Mouse (Mus musculus): Measurements from ENCODE around the gene Larp4. TPM values are rescaled to one million over a fixed set of nuclear protein-coding genes. Genes with fewer than 3 reads are reported as not detected.

The Larp4 gene
- polyA plus RNA-seq, 1 experiment from 2014 or later, result 26.3 TPM

GRCm38 (mm10) chr15:100018280-100018899 is 48.5 kb downstream of the Larp4 start:
- Histone ChIP-seq H3K9me3 (0 out of 2 replicates have a peak, but pooled peaks cover 3% of the 10 kb centered on the region), H3K4me1 (no peaks in the 10 kb centered on the region), H3K9ac (no peak overlapping the region), H3K4me3 (no peak overlapping the region), H3K36me3 (peaks cover 13% of the 10 kb centered on the region), H3K4me2 (no peak overlapping the region), H3K27ac (no peak overlapping the region), H3K27me3 (no peaks in the 10 kb centered on the region)
- no peak for ATAC-seq (ENCODE audit: insufficient number of reproducible peaks, low FRiP score, low TSS enrichment, low read depth)
- 77% methylated on average over 6 of the region's 6 CpGs for whole genome bisulfite sequencing

- H3K36me3 ChIP-seq, result peaks cover 9% of the 10 kb centered on the region; the same call in 1 of the 2 replicates
- H3K27ac ChIP-seq, result no peak overlapping the region
- 0 out of 2 replicates have a peak, but pooled peaks cover 3% of the 10 kb centered on the region for H3K9me3 ChIP-seq
- 86% methylated on average over 1 of the region's 1 CpGs for WGBS
- no peak overlapping the region for H3K4me3 ChIP-seq
- no peak overlapping the region for H3K4me2 ChIP-seq
- no peaks in the 10 kb centered on the region; the same call in 1 of the 2 replicates for H3K4me1 ChIP-seq
- no peak for ATAC-seq (ENCODE audit: insufficient number of reproducible peaks, low FRiP score, low TSS enrichment, low read depth)
- no peak overlapping the region for H3K9ac ChIP-seq
- no peaks in the 10 kb centered on the region for H3K27me3 ChIP-seq
Observed at GRCm38 (mm10) chr15:100021175-100021574, 51.3 kb downstream of the Larp4 start.

GRCm38 (mm10) chr15:100022923-100023322 is 53.1 kb downstream of the Larp4 start:
- Histone ChIP-seq H3K9ac (no peak overlapping the region), H3K4me1 (no peaks in the 10 kb centered on the region; the same call in 1 of the 2 replicates), H3K27me3 (no peaks in the 10 kb centered on the region), H3K27ac (no peak overlapping the region), H3K36me3 (no peaks in the 10 kb centered on the region), H3K4me2 (no peak overlapping the region), H3K9me3 (0 out of 2 replicates have a peak, but pooled peaks cover 3% of the 10 kb centered on the region), H3K4me3 (no peak overlapping the region)
- no peak for ATAC-seq (ENCODE audit: insufficient number of reproducible peaks, low FRiP score, low TSS enrichment, low read depth)
- 18% methylated on average over 5 of the region's 5 CpGs for WGBS

- no peak for ATAC-seq (ENCODE audit: insufficient number of reproducible peaks, low FRiP score, low TSS enrichment, low read depth)
- H3K4me2 ChIP-seq, result no peak overlapping the region
- no peak overlapping the region for H3K4me3 ChIP-seq
- H3K27ac ChIP-seq, result no peak overlapping the region
- H3K9me3 ChIP-seq, result 0 out of 2 replicates have a peak, but pooled peaks cover 3% of the 10 kb centered on the region
- no peak overlapping the region for H3K9ac ChIP-seq
- H3K4me1 ChIP-seq, result no peaks in the 10 kb centered on the region; the same call in 1 of the 2 replicates
- WGBS, result 73% methylated on average over 11 of the region's 11 CpGs
- no peaks in the 10 kb centered on the region for H3K27me3 ChIP-seq
- H3K36me3 ChIP-seq, result no peaks in the 10 kb centered on the region
Observed at GRCm38 (mm10) chr15:100025076-100025834, 55.4 kb downstream of the Larp4 start.

GRCm38 (mm10) chr15:100028133-100028532 is 58.3 kb downstream of the Larp4 start:
- H3K4me3 ChIP-seq, result no peak overlapping the region
- ATAC-seq (ENCODE audit: insufficient number of reproducible peaks, low FRiP score, low TSS enrichment, low read depth), result no peak
- H3K27me3 ChIP-seq, result no peaks in the 10 kb centered on the region
- H3K27ac ChIP-seq, result no peak overlapping the region
- WGBS, result 81% methylated on average over 2 of the region's 2 CpGs
- no peaks in the 10 kb centered on the region; the same call in 1 of the 2 replicates for H3K4me1 ChIP-seq
- no peaks in the 10 kb centered on the region for H3K9me3 ChIP-seq
- H3K4me2 ChIP-seq, result no peak overlapping the region
- H3K9ac ChIP-seq, result no peak overlapping the region
- H3K36me3 ChIP-seq, result no peaks in the 10 kb centered on the region

- no peak overlapping the region for H3K4me3 ChIP-seq
- H3K4me2 ChIP-seq, result no peak overlapping the region
- H3K9me3 ChIP-seq, result no peaks in the 10 kb centered on the region
- 65% methylated on average over 8 of the region's 8 CpGs for WGBS
- no peaks in the 10 kb centered on the region for H3K27me3 ChIP-seq
- H3K9ac ChIP-seq, result no peak overlapping the region
- no peaks in the 10 kb centered on the region for H3K36me3 ChIP-seq
- H3K4me1 ChIP-seq, result no peaks in the 10 kb centered on the region; the same call in 1 of the 2 replicates
- no peak overlapping the region for H3K27ac ChIP-seq
- ATAC-seq (ENCODE audit: insufficient number of reproducible peaks, low FRiP score, low TSS enrichment, low read depth), result no peak
Observed at GRCm38 (mm10) chr15:100029497-100029896, 59.6 kb downstream of the Larp4 start.

- Histone ChIP-seq H3K4me1 (no peaks in the 10 kb centered on the region; the same call in 1 of the 2 replicates), H3K27ac (no peak overlapping the region), H3K4me3 (no peak overlapping the region), H3K36me3 (no peaks in the 10 kb centered on the region), H3K4me2 (no peak overlapping the region), H3K9ac (no peak overlapping the region), H3K9me3 (no peaks in the 10 kb centered on the region), H3K27me3 (no peaks in the 10 kb centered on the region)
- ATAC-seq (ENCODE audit: insufficient number of reproducible peaks, low FRiP score, low TSS enrichment, low read depth), result no peak
- WGBS, result 81% methylated on average over 2 of the region's 2 CpGs
Observed at GRCm38 (mm10) chr15:100029900-100030299, 60.0 kb downstream of the Larp4 start.

GRCm38 (mm10) chr15:100032546-100032945 is 62.7 kb downstream of the Larp4 start:
- no peak overlapping the region for H3K9ac ChIP-seq
- no peak for ATAC-seq (ENCODE audit: insufficient number of reproducible peaks, low FRiP score, low TSS enrichment, low read depth)
- no peak overlapping the region for H3K4me3 ChIP-seq
- 79% methylated on average over 3 of the region's 3 CpGs for WGBS
- no peak overlapping the region for H3K27ac ChIP-seq
- H3K4me1 ChIP-seq, result no peaks in the 10 kb centered on the region; the same call in 1 of the 2 replicates
- H3K9me3 ChIP-seq, result no peaks in the 10 kb centered on the region
- no peak overlapping the region for H3K4me2 ChIP-seq
- H3K36me3 ChIP-seq, result no peaks in the 10 kb centered on the region
- no peaks in the 10 kb centered on the region for H3K27me3 ChIP-seq

GRCm38 (mm10) chr15:100038470-100038971 is 68.7 kb downstream of the Larp4 start, which contains the start of gene Dip2b:
Dip2b (plus strand) TSS chr15:100038664.
- peak; percentile 86 for ATAC-seq (ENCODE audit: insufficient number of reproducible peaks, low FRiP score, low TSS enrichment, low read depth)
- H3K27ac ChIP-seq, result peak within 1 kb of the TSS; percentile 94
- H3K4me1 ChIP-seq, result peaks cover 21% of the 10 kb centered on the region
- no peaks in the 10 kb centered on the region for H3K36me3 ChIP-seq
- peak within 1 kb of the TSS; percentile 63 for H3K4me3 ChIP-seq
- H3K27me3 ChIP-seq, result peaks cover 6% of the 10 kb centered on the region
- H3K4me2 ChIP-seq, result peak within 1 kb of the TSS; percentile 81
- no peaks in the 10 kb centered on the region for H3K9me3 ChIP-seq
- H3K9ac ChIP-seq, result peak within 1 kb of the TSS; percentile 85
- under 1% methylated on average over 51 of the region's 68 CpGs for WGBS

- H3K9ac ChIP-seq, result peak overlapping the region; percentile 85
- peak overlapping the region; percentile 63 for H3K4me3 ChIP-seq
- peaks cover 6% of the 10 kb centered on the region for H3K27me3 ChIP-seq
- H3K27ac ChIP-seq, result peak overlapping the region; percentile 94
- no peaks in the 10 kb centered on the region for H3K9me3 ChIP-seq
- peaks cover 21% of the 10 kb centered on the region for H3K4me1 ChIP-seq
- peak; percentile 46; the same call in 1 of the 2 replicates for ATAC-seq (ENCODE audit: insufficient number of reproducible peaks, low FRiP score, low TSS enrichment, low read depth)
- peak overlapping the region; percentile 81 for H3K4me2 ChIP-seq
- H3K36me3 ChIP-seq, result no peaks in the 10 kb centered on the region
- WGBS, result under 1% methylated on average over 36 of the region's 36 CpGs
Observed at GRCm38 (mm10) chr15:100039001-100039701, 69.3 kb downstream of the Larp4 start.

- Histone ChIP-seq H3K36me3 (no peaks in the 10 kb centered on the region), H3K4me3 (no peak overlapping the region), H3K27ac (no peak overlapping the region), H3K9me3 (no peaks in the 10 kb centered on the region), H3K9ac (no peak overlapping the region), H3K4me2 (no peak overlapping the region), H3K4me1 (peaks cover 28% of the 10 kb centered on the region), H3K27me3 (peaks cover 6% of the 10 kb centered on the region)
- ATAC-seq (ENCODE audit: insufficient number of reproducible peaks, low FRiP score, low TSS enrichment, low read depth), result no peak
- 36% methylated on average over 14 of the region's 14 CpGs for WGBS
Observed at GRCm38 (mm10) chr15:100040541-100041266, 70.8 kb downstream of the Larp4 start.
